Mouse (Mus musculus) embryonic facial prominence, embryonic 13.5 days (tissue): ENCODE results near the gene Arhgap1. TPM values are rescaled to one million over a fixed set of nuclear protein-coding genes. Genes with fewer than 3 reads are reported as not detected.

Experiments used
- ATAC-seq: fragments of 200-750 bp; cut with Nextera tagmentation; 2 replicates; pipeline ENCODE4 v1.8.0; 2017; ENCODE audit warnings: low read depth; ENCODE audit not compliant: insufficient number of reproducible peaks, insufficient read depth, low FRiP score, low TSS enrichment
- H3K27ac ChIP-seq: fragments of 300-500 bp; sonication (generic); 2 replicates; pipeline ENCODE4 v1.5.1; 2015; ENCODE audit warnings: moderate library complexity, mild to moderate bottlenecking, inconsistent platforms
- H3K27me3 ChIP-seq: fragments of 300-500 bp; sonication (generic); 2 replicates; pipeline ENCODE4 v1.6.1; 2015; ENCODE audit warnings: mild to moderate bottlenecking, inconsistent platforms
- H3K36me3 ChIP-seq: fragments of 300-500 bp; sonication (generic); 2 replicates; pipeline ENCODE4 v1.6.1; 2015; ENCODE audit warnings: mild to moderate bottlenecking, inconsistent platforms
- H3K4me1 ChIP-seq: fragments of 300-500 bp; sonication (generic); 2 replicates; pipeline ENCODE4 v1.6.1; 2015; ENCODE audit warnings: inconsistent platforms
- H3K4me2 ChIP-seq: fragments of 300-500 bp; sonication (generic); 2 replicates; pipeline ENCODE4 v1.6.1; 2015; ENCODE audit warnings: moderate library complexity, mild to moderate bottlenecking, inconsistent platforms
- H3K4me3 ChIP-seq: fragments of 300-500 bp; sonication (generic); 2 replicates; pipeline ENCODE4 v1.5.1; 2015; ENCODE audit warnings: mild to moderate bottlenecking, inconsistent platforms
- H3K9ac ChIP-seq: fragments of 300-500 bp; sonication (generic); 2 replicates; pipeline ENCODE4 v1.6.1; 2015; ENCODE audit warnings: mild to moderate bottlenecking, inconsistent platforms
- H3K9me3 ChIP-seq: fragments of 300-500 bp; sonication (generic); 2 replicates; pipeline ENCODE4 v1.6.1; 2016; ENCODE audit warnings: inconsistent platforms
- WGBS: fragments of 180-500 bp; shearing (Covaris S2); methylation state at CpG from one replicate; pipeline ENCODE4 v1.1.7; 2015; ENCODE audit warnings: mixed read lengths; 5-methylcytosine and 5-hydroxymethylcytosine counted together
- polyA plus RNA-seq: library from polyadenylated mRNA; unstranded; fragments of >200 nt; fragmentation: Nextera tagmentation; extraction: Ambion mirVana; gene quantifications from 2 replicates; pipeline ENCODE4 v1.2.1, GENCODE M21; 2015

Arhgap1 gene
- polyA plus RNA-seq, 1 experiment from 2014 or later = 108 TPM

DNA sequence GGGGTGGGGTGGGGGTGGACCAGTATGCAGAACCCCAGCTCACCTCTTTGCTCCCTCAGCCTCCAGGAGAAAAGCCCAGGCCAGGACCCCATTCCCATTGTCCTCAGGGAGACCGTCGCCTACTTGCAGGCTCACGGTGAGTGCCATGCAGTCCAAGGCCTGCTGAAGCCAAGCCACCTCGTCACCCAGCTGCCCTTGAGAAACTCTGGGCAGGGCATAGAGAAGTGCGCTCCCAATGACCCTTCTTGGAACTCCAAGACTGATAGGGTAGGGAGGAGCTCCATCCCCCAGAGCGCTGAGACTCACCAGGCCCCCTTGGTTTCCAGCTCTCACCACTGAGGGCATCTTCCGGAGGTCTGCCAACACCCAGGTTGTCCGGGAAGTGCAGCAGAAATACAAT, 19.7 kb downstream of the Arhgap1 start:
- no peak for ATAC-seq
- H3K27ac ChIP-seq = no peak overlapping the region
- H3K9me3 ChIP-seq = no peaks in the 10 kb centered on the region
- no peak overlapping the region for H3K4me2 ChIP-seq
- no peaks in the 10 kb centered on the region for H3K27me3 ChIP-seq
- no peaks in the 10 kb centered on the region for H3K4me1 ChIP-seq
- H3K36me3 ChIP-seq = peaks cover 88% of the 10 kb centered on the region
- no peak overlapping the region for H3K9ac ChIP-seq
- H3K4me3 ChIP-seq = no peak overlapping the region
- 88% methylated on average over 8 of the region's 8 CpGs for WGBS

- H3K9ac ChIP-seq = no peak overlapping the region
- no peak overlapping the region for H3K4me2 ChIP-seq
- 83% methylated on average over 6 of the region's 6 CpGs for WGBS
- no peaks in the 10 kb centered on the region for H3K4me1 ChIP-seq
- H3K27ac ChIP-seq = no peak overlapping the region
- no peak overlapping the region for H3K4me3 ChIP-seq
- H3K9me3 ChIP-seq = no peaks in the 10 kb centered on the region
- ATAC-seq = no peak
- H3K27me3 ChIP-seq = no peaks in the 10 kb centered on the region
- peaks cover 88% of the 10 kb centered on the region for H3K36me3 ChIP-seq
Observed at GRCm38 (mm10) chr2:91670038-91670437, 20.4 kb downstream of the Arhgap1 start.

DNA sequence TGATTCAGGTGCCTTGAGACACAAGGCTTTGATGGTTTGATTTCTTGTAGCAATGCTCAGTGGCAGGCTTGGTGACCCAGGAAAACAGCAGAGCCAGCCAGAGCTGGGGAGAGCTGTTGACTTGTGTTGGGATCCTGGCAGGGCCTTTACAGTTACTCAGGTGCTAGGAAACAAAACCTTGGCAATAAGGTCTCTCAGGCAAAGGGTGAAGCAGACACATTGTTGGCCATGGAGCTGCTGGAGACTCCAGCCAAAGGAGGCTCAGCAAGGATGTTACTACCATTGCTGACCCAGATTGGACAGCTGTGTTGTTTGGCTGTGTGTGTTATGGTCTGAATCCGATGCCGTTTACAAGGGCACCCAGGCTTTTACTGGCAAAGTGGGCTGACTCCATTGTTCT, 23.9 kb downstream of the Arhgap1 start:
- Histone ChIP-seq H3K27ac (no peak overlapping the region), H3K27me3 (no peaks in the 10 kb centered on the region), H3K36me3 (peaks cover 95% of the 10 kb centered on the region), H3K4me1 (no peaks in the 10 kb centered on the region), H3K4me3 (no peak overlapping the region), H3K4me2 (no peak overlapping the region), H3K9me3 (no peaks in the 10 kb centered on the region), H3K9ac (no peak overlapping the region)
- no peak for ATAC-seq
- WGBS = 97% methylated on average over 2 of the region's 2 CpGs

DNA sequence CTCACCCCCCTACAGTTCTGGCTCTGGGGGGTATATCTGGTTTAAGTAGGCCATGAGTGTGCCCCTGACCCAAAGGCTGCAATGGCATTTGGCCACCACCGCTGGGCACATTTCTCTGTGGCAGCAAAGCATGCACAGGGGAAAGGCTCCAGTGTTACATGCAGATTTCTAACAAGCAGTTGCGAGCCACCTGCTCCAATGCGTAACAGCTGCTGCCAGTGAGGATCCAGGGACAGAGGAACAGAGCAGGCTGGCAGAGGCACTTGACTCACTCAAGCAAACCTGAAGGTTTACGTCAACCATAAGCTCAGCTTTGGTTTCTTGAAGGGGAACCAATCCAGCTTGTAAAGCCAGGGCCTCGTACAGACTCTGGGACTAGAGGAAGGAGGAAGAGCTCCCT, 25.2 kb downstream of the Arhgap1 start:
- Histone ChIP-seq H3K9ac (no peak overlapping the region), H3K9me3 (no peaks in the 10 kb centered on the region), H3K36me3 (peaks cover 95% of the 10 kb centered on the region), H3K4me3 (no peak overlapping the region), H3K27me3 (no peaks in the 10 kb centered on the region), H3K27ac (no peak overlapping the region; the same call in 1 of the 2 replicates), H3K4me2 (no peak overlapping the region), H3K4me1 (no peaks in the 10 kb centered on the region)
- 91% methylated on average over 5 of the region's 5 CpGs for WGBS
- no peak for ATAC-seq

GRCm38 (mm10) chr2:91676420-91676819, 26.8 kb downstream of the Arhgap1 start:
- WGBS = 83% methylated on average over 2 of the region's 2 CpGs

GRCm38 (mm10) chr2:91676961-91677360, 27.3 kb downstream of the Arhgap1 start:
- Histone ChIP-seq H3K9ac (no peak overlapping the region), H3K9me3 (no peaks in the 10 kb centered on the region), H3K4me3 (no peak overlapping the region), H3K36me3 (peaks cover 93% of the 10 kb centered on the region), H3K27ac (no peak overlapping the region), H3K27me3 (no peaks in the 10 kb centered on the region), H3K4me1 (no peaks in the 10 kb centered on the region), H3K4me2 (no peak overlapping the region)
- ATAC-seq = no peak

More at GRCm38 (mm10) chr2:91676420-91676819, 26.8 kb downstream of the Arhgap1 start:
- Histone ChIP-seq H3K4me1 (no peaks in the 10 kb centered on the region), H3K27ac (no peak overlapping the region), H3K27me3 (no peaks in the 10 kb centered on the region), H3K9ac (no peak overlapping the region), H3K36me3 (peaks cover 93% of the 10 kb centered on the region), H3K9me3 (no peaks in the 10 kb centered on the region), H3K4me3 (no peak overlapping the region), H3K4me2 (no peak overlapping the region)
- no peak for ATAC-seq

GRCm38 (mm10) chr2:91682850-91683249, 33.2 kb downstream of the Arhgap1 start:
- Histone ChIP-seq H3K36me3 (peaks cover 91% of the 10 kb centered on the region), H3K9me3 (no peaks in the 10 kb centered on the region), H3K4me1 (no peaks in the 10 kb centered on the region), H3K27me3 (no peaks in the 10 kb centered on the region), H3K9ac (no peak overlapping the region), H3K27ac (no peak overlapping the region), H3K4me2 (no peak overlapping the region), H3K4me3 (no peak overlapping the region)
- WGBS = 52% methylated on average over 4 of the region's 4 CpGs
- ATAC-seq = no peak

GRCm38 (mm10) chr2:91683919-91684318, 34.3 kb downstream of the Arhgap1 start:
- ATAC-seq = no peak
- WGBS = 78% methylated on average over 8 of the region's 8 CpGs
- Histone ChIP-seq H3K4me2 (no peak overlapping the region), H3K27me3 (no peaks in the 10 kb centered on the region), H3K36me3 (peaks cover 91% of the 10 kb centered on the region), H3K9ac (no peak overlapping the region), H3K9me3 (no peaks in the 10 kb centered on the region), H3K4me1 (no peaks in the 10 kb centered on the region), H3K4me3 (no peak overlapping the region), H3K27ac (no peak overlapping the region)

- no peak overlapping the region for H3K4me3 ChIP-seq
- H3K27me3 ChIP-seq = no peaks in the 10 kb centered on the region
- ATAC-seq = no peak
- H3K9ac ChIP-seq = no peak overlapping the region
- H3K27ac ChIP-seq = no peak overlapping the region
- WGBS = 82% methylated on average over 7 of the region's 7 CpGs
- H3K36me3 ChIP-seq = peaks cover 68% of the 10 kb centered on the region
- no peaks in the 10 kb centered on the region for H3K4me1 ChIP-seq
- no peak overlapping the region for H3K4me2 ChIP-seq
- H3K9me3 ChIP-seq = no peaks in the 10 kb centered on the region
Observed at GRCm38 (mm10) chr2:91689452-91689851, 39.8 kb downstream of the Arhgap1 start.

- Histone ChIP-seq H3K4me3 (no peak overlapping the region), H3K27me3 (no peaks in the 10 kb centered on the region), H3K9me3 (no peaks in the 10 kb centered on the region), H3K27ac (no peak overlapping the region), H3K4me2 (no peak overlapping the region), H3K9ac (no peak overlapping the region), H3K36me3 (peaks cover 32% of the 10 kb centered on the region), H3K4me1 (no peaks in the 10 kb centered on the region)
- no peak for ATAC-seq
- WGBS = 86% methylated on average over 10 of the region's 10 CpGs
Observed at GRCm38 (mm10) chr2:91695436-91696224, 46.0 kb downstream of the Arhgap1 start.

DNA sequence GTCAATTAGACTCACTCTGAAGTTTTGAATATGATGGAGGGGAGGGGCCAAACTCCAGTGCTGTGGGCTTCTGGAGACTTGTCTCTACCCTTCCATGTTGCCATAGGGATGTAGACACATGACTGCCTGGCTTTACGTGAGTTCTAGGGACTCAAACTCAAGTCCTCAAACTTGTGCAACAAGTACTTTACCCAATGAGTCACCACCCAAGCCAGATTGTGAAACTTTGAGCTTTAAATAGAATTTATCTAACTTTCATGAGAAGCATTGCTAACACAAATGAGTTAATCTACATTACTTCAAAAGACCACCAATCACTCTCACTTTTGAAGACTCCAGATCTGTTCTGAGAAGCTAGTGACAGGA, 46.5 kb downstream of the Arhgap1 start:
- ATAC-seq = no peak
- H3K4me2 ChIP-seq = no peak overlapping the region
- 80% methylated on average over 1 of the region's 1 CpGs for WGBS

GRCm38 (mm10) chr2:91699225-91699624, 49.6 kb downstream of the Arhgap1 start:
- Histone ChIP-seq H3K4me1 (no peaks in the 10 kb centered on the region), H3K27me3 (no peaks in the 10 kb centered on the region), H3K4me3 (no peak overlapping the region), H3K36me3 (peaks cover 14% of the 10 kb centered on the region), H3K9ac (no peak overlapping the region), H3K27ac (no peak overlapping the region), H3K4me2 (no peak overlapping the region), H3K9me3 (no peaks in the 10 kb centered on the region)
- WGBS = 75% methylated on average over 1 of the region's 1 CpGs
- no peak for ATAC-seq

More for the DNA sequence above, 46.5 kb downstream of the Arhgap1 start:
- Histone ChIP-seq H3K9ac (no peak overlapping the region), H3K4me3 (no peak overlapping the region), H3K36me3 (peaks cover 29% of the 10 kb centered on the region), H3K9me3 (no peaks in the 10 kb centered on the region), H3K27me3 (no peaks in the 10 kb centered on the region), H3K27ac (no peak overlapping the region), H3K4me1 (no peaks in the 10 kb centered on the region)
